Mouse (Mus musculus) adrenal gland, adult (tissue): ENCODE measurements at regions not wholly inside any gene's neighbourhood (a gene's known extent, or its start where the extent isn't known, plus 50 kb on each side); places are given as distances from the start of the nearest gene placed in this dataset.

Experiments
- DNase-seq, 2 experiments: peaks; one replicate each; pipeline ENCODE4 v3.0.0; 2022 to 2023; ENCODE audit warnings: low spot score in 1 of 2; ENCODE audit not compliant: inconsistent age in 2 of 2

GRCm38 (mm10) chr8:126159485-126159884, 138.9 kb upstream of the Slc35f3 start:
- DNase-seq = no peak

- DNase-seq = no peak
These were observed 137.9 kb upstream of the Slc35f3 start for GRCm38 (mm10) chr8:126160356-126160975.

- peak in 1 of 2 experiments; percentile 24 for DNase-seq
These were observed 135.5 kb upstream of the Slc35f3 start for GRCm38 (mm10) chr8:126162748-126163371.

- DNase-seq = no peak
These were observed 134.4 kb upstream of the Slc35f3 start for GRCm38 (mm10) chr8:126163954-126164353.

GRCm38 (mm10) chr8:126165486-126166095, 132.8 kb upstream of the Slc35f3 start:
- peak in 1 of 2 experiments; percentile 29 for DNase-seq

GRCm38 (mm10) chr8:126166394-126166793, 132.0 kb upstream of the Slc35f3 start:
- DNase-seq = no peak

- DNase-seq = peak; percentile 31 to 68
These were observed 123.9 kb upstream of the Slc35f3 start for GRCm38 (mm10) chr8:126174451-126174850.

GRCm38 (mm10) chr8:126176305-126176704, 122.1 kb upstream of the Slc35f3 start:
- no peak for DNase-seq

GRCm38 (mm10) chr8:126177855-126178254, 120.5 kb upstream of the Slc35f3 start:
- no peak for DNase-seq

GRCm38 (mm10) chr8:126188741-126189285, 109.5 kb upstream of the Slc35f3 start:
- peak in 1 of 2 experiments; percentile 31 for DNase-seq

GRCm38 (mm10) chr8:126195616-126196015, 102.7 kb upstream of the Slc35f3 start:
- peak; percentile 9 to 64 for DNase-seq

GRCm38 (mm10) chr8:126210561-126210960, 87.8 kb upstream of the Slc35f3 start:
- DNase-seq = no peak

- DNase-seq = no peak
These were observed 85.6 kb upstream of the Slc35f3 start for GRCm38 (mm10) chr8:126212802-126213201.

- DNase-seq = no peak
These were observed 83.8 kb upstream of the Slc35f3 start for GRCm38 (mm10) chr8:126214571-126214970.

GRCm38 (mm10) chr8:126216391-126216790, 82.0 kb upstream of the Slc35f3 start:
- no peak for DNase-seq

GRCm38 (mm10) chr8:126221631-126222030, 76.7 kb upstream of the Slc35f3 start:
- DNase-seq = peak in 1 of 2 experiments; percentile 23

GRCm38 (mm10) chr8:126231801-126232200, 66.6 kb upstream of the Slc35f3 start:
- no peak for DNase-seq

GRCm38 (mm10) chr8:126232521-126232920, 65.8 kb upstream of the Slc35f3 start:
- no peak for DNase-seq

GRCm38 (mm10) chr8:126239684-126240083, 58.7 kb upstream of the Slc35f3 start:
- no peak for DNase-seq

- no peak for DNase-seq
These were observed 54.0 kb upstream of the Slc35f3 start for GRCm38 (mm10) chr8:126244321-126244720.
